Mouse (Mus musculus) heart, embryonic 10.5 days (tissue): ENCODE measurements around the gene Arid2. TPM values are rescaled to one million over a fixed set of nuclear protein-coding genes. Genes with fewer than 3 reads are reported as not detected.

Source experiments
- DNase-seq: peaks from one replicate; pipeline ENCODE4 v3.0.0-alpha.2; 2017; ENCODE audit warnings: low spot score
- H3K27ac ChIP-seq: fragments of 300-500 bp; sonication (generic); 2 replicates; pipeline ENCODE4 v1.5.1; 2016; ENCODE audit warnings: mild to moderate bottlenecking
- H3K27me3 ChIP-seq: fragments of 300-500 bp; sonication (generic); 2 replicates; pipeline ENCODE4 v1.6.1; 2016; ENCODE audit warnings: mild to moderate bottlenecking; ENCODE audit not compliant: poor library complexity, insufficient read depth, severe bottlenecking
- H3K36me3 ChIP-seq: fragments of 300-500 bp; sonication (generic); 2 replicates; pipeline ENCODE4 v1.6.1; 2016; ENCODE audit warnings: mild to moderate bottlenecking, moderate library complexity
- H3K4me1 ChIP-seq: fragments of 300-500 bp; sonication (generic); 2 replicates; pipeline ENCODE4 v1.6.1; 2016; ENCODE audit warnings: mild to moderate bottlenecking
- H3K4me3 ChIP-seq: fragments of 300-500 bp; sonication (generic); 2 replicates; pipeline ENCODE4 v1.5.1; 2016; ENCODE audit warnings: mild to moderate bottlenecking, moderate library complexity
- H3K9me3 ChIP-seq: fragments of 300-500 bp; sonication (generic); 2 replicates; pipeline ENCODE4 v1.6.1; 2016; ENCODE audit warnings: mild to moderate bottlenecking, moderate library complexity
- WGBS: fragments of 180-500 bp; shearing (Covaris S2); methylation state at CpG from one replicate; pipeline ENCODE4 v1.1.7; 2016; 5-methylcytosine and 5-hydroxymethylcytosine counted together
- polyA plus RNA-seq: library from polyadenylated mRNA; unstranded; fragments of >200 nt; fragmentation: Nextera tagmentation; extraction: Ambion mirVana; gene quantifications from 2 replicates; pipeline ENCODE4 v1.2.1, GENCODE M21; 2016

The Arid2 gene
- polyA plus RNA-seq, 1 experiment from 2014 or later = 22.0 TPM

DNA sequence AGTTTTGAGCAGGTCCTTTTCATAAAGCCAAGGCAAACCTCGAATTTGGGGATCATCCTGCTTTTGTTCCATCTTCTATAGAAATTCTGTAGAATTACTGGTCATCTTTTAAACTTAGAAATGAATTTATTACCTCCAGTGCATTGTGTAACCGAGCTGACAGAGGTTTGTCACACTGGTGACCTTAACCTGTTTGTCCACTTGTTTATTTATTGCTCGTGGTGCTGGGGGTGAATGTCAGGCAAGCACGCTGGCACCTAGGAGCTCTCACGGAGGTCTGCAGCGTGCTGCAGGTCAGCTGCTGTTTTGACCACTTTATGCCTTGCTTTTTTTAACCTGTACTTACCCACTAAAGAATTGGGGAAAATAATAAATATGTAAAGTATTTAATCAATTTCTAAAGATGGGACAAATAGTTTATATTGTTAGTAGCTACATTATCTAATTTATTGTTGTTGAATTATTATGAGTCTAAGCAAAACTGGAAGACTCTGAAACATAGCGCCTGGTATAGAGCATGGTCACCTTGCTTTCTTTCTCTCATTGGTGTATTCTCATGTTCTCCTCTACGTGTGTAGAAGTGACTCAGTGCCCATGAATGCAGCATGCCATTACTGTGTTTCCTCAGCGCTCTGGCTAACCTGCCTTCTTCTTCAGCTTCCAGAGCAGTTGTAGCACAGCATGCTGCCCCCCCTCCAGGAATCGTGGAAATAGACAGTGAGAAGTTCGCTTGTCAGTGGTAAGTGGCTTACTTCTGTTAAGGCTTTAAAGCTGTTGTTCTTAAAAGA, 79.1 kb downstream of the Arid2 start:
- H3K4me3 ChIP-seq = no peak overlapping the region
- H3K27ac ChIP-seq = no peak overlapping the region
- DNase-seq = no peak
- H3K36me3 ChIP-seq = peaks cover 88% of the 10 kb centered on the region
- no peaks in the 10 kb centered on the region for H3K9me3 ChIP-seq
- WGBS = 84% methylated on average over 11 of the region's 11 CpGs
- no peaks in the 10 kb centered on the region for H3K4me1 ChIP-seq
- H3K27me3 ChIP-seq = no peaks in the 10 kb centered on the region

GRCm38 (mm10) chr15:96371311-96371710, 84.0 kb downstream of the Arid2 start:
- no peak for DNase-seq
- Histone ChIP-seq H3K36me3 (peaks cover 71% of the 10 kb centered on the region), H3K4me1 (no peaks in the 10 kb centered on the region), H3K4me3 (no peak overlapping the region), H3K27ac (no peak overlapping the region), H3K9me3 (no peaks in the 10 kb centered on the region), H3K27me3 (no peaks in the 10 kb centered on the region)
- WGBS = 94% methylated on average over 18 of the region's 18 CpGs

DNA sequence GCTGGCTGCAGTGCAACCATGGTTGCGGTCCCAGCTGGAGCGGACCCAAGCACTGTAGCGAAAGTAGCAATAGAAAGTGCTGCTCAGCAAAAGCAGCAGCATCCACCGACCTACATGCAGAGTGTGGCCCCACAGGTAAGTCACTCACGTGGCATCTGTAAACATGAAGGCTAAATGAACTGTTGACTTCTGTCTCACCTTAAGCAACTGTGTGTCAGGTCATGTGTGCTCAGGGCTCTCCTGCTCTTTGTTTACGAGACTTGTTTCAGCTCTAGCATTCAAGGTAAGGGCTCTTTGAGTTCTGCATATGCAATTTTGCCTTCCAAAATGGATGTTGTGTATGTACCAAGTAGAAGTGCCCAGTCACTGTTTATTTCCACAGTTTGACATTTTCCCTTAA, 85.3 kb downstream of the Arid2 start:
- no peaks in the 10 kb centered on the region for H3K9me3 ChIP-seq
- no peaks in the 10 kb centered on the region for H3K27me3 ChIP-seq
- H3K36me3 ChIP-seq = peaks cover 75% of the 10 kb centered on the region
- H3K4me3 ChIP-seq = no peak overlapping the region
- no peaks in the 10 kb centered on the region for H3K4me1 ChIP-seq
- DNase-seq = no peak
- 93% methylated on average over 6 of the region's 6 CpGs for WGBS
- H3K27ac ChIP-seq = no peak overlapping the region

DNA sequence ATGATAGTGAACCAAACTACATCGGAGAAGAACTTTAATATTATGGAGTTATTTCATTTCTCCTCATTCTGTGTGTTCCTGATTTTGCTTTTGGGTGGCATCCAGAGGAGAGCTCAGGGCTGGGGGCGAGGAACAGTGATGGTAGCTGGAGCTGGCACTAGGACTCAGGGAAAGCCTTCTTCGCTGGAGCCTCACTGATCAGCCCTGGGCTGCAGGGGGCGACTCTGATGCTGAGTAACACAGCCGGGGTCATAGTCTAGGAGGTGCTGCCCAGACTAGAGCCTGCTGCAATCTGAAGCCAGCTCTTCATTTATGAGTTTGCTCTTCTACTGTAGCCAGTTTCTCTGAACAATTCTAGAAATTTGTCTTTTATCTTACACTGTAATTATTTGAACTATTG, 85.8 kb downstream of the Arid2 start:
- no peak for DNase-seq
- Histone ChIP-seq H3K4me3 (no peak overlapping the region), H3K27me3 (no peaks in the 10 kb centered on the region), H3K36me3 (peaks cover 72% of the 10 kb centered on the region), H3K9me3 (no peaks in the 10 kb centered on the region), H3K4me1 (no peaks in the 10 kb centered on the region), H3K27ac (no peak overlapping the region)
- 88% methylated on average over 5 of the region's 5 CpGs for WGBS

- no peak for DNase-seq
- WGBS = 94% methylated on average over 2 of the region's 2 CpGs
- Histone ChIP-seq H3K27ac (no peak overlapping the region), H3K36me3 (peaks cover 60% of the 10 kb centered on the region), H3K4me3 (no peak overlapping the region), H3K27me3 (no peaks in the 10 kb centered on the region), H3K9me3 (no peaks in the 10 kb centered on the region), H3K4me1 (no peaks in the 10 kb centered on the region)
Observed at GRCm38 (mm10) chr15:96376214-96376613, 88.9 kb downstream of the Arid2 start.

DNA sequence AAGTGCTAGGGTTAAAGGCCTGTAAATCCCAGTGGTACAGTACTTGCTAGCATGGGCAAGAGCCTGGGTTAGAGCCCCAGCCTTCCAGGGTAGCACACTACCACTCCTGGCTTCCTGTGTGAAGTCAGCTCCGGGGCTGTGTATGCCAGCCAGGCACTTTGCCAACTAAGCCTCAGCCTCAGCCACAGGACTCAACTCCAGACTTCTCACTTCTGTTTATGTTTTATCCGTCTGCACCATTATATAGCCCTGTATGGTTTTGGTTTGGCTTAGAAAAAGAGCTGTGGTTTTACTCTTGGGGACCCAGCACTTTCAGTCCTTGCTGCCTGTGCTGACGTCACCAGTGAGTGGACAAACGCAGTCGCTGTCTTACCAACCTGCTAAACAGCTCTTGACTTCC, 89.9 kb downstream of the Arid2 start:
- no peaks in the 10 kb centered on the region for H3K27me3 ChIP-seq
- H3K4me1 ChIP-seq = no peaks in the 10 kb centered on the region
- WGBS = 89% methylated on average over 5 of the region's 5 CpGs
- no peak for DNase-seq
- H3K9me3 ChIP-seq = no peaks in the 10 kb centered on the region
- no peak overlapping the region for H3K4me3 ChIP-seq
- no peak overlapping the region for H3K27ac ChIP-seq
- H3K36me3 ChIP-seq = peaks cover 58% of the 10 kb centered on the region

DNA sequence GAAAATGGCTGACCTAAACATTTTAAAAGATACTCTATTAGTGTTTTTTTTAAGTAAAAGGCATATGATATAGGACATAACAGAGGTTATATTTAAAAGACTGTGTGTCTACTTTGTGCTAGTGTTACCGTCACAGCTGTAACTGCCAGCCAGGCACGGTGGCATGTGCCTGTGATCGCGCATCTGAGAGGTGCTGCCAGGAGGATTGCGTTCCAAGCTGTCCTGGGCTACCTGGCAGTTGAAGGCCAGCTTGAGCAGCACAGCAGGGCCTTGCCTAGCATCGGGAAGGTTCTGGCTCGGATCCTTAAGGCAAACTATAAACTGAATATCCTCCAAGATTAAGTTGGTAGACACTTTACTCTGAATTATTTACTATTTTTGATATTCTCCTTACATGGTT, 90.4 kb downstream of the Arid2 start:
- Histone ChIP-seq H3K9me3 (no peaks in the 10 kb centered on the region), H3K4me3 (no peak overlapping the region), H3K36me3 (peaks cover 58% of the 10 kb centered on the region), H3K27ac (no peak overlapping the region), H3K4me1 (no peaks in the 10 kb centered on the region), H3K27me3 (no peaks in the 10 kb centered on the region)
- DNase-seq = no peak
- 93% methylated on average over 7 of the region's 7 CpGs for WGBS

- H3K36me3 ChIP-seq = peaks cover 68% of the 10 kb centered on the region
Observed at GRCm38 (mm10) chr15:96382223-96382622, 94.9 kb downstream of the Arid2 start.

DNA sequence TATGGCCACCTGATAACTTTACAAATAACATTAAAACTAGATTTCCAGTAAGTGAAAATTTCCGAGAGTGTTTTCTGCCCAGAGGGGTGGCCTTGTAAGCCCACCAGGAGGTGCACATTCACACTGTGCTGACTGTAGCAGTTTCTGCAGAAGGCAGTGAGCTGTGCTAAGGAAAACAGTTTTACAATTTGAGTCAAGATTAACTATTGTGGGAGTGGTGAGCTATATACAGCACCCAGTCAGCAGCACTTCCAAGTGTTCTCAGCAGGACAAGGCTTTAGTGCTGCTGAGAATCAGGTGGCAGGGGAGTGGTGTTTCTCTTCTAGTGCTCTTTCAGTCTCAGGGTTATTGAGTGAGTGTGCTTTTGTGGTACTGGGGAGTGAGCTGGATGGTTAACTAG, 101.2 kb downstream of the Arid2 start:
- WGBS = 72% methylated on average over 1 of the region's 1 CpGs
- Histone ChIP-seq H3K4me1 (peaks cover 10% of the 10 kb centered on the region; the same call in 1 of the 2 replicates), H3K4me3 (no peak overlapping the region), H3K9me3 (no peaks in the 10 kb centered on the region), H3K27me3 (no peaks in the 10 kb centered on the region), H3K27ac (no peak overlapping the region), H3K36me3 (peaks cover 59% of the 10 kb centered on the region)
- no peak for DNase-seq

More at GRCm38 (mm10) chr15:96382223-96382622, 94.9 kb downstream of the Arid2 start:
- DNase-seq = no peak
- Histone ChIP-seq H3K4me1 (no peaks in the 10 kb centered on the region), H3K4me3 (no peak overlapping the region), H3K9me3 (no peaks in the 10 kb centered on the region), H3K27me3 (no peaks in the 10 kb centered on the region), H3K27ac (no peak overlapping the region)
- WGBS = 87% methylated on average over 11 of the region's 11 CpGs

DNA sequence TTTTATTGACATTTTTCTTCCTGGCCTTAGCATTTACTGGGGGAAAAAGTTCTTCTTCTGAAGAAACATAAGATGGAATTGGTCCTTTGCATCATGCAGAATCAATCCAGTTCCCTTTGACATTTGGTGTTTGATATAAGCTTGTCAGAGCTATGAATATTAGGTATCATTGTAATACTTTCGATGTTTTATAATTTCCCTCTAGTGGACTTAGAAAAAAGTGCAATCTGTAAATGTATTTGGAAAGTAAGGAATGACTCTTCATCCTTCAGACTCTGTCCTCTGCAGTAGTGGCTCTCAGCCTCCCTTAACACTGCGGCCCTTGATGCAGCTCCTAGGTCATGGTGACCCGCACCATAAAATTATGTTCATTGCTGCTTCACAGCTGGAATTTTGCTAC, 105.6 kb downstream of the Arid2 start:
- 93% methylated on average over 3 of the region's 3 CpGs for WGBS
- no peak for DNase-seq
- no peaks in the 10 kb centered on the region for H3K9me3 ChIP-seq
- H3K36me3 ChIP-seq = peaks cover 79% of the 10 kb centered on the region
- no peak overlapping the region for H3K4me3 ChIP-seq
- no peak overlapping the region for H3K27ac ChIP-seq
- peaks cover 10% of the 10 kb centered on the region; the same call in 1 of the 2 replicates for H3K4me1 ChIP-seq
- H3K27me3 ChIP-seq = no peaks in the 10 kb centered on the region

GRCm38 (mm10) chr15:96395071-96395470, 107.8 kb downstream of the Arid2 start:
- peaks cover 78% of the 10 kb centered on the region for H3K36me3 ChIP-seq
- H3K27ac ChIP-seq = no peak overlapping the region
- H3K9me3 ChIP-seq = no peaks in the 10 kb centered on the region
- H3K4me3 ChIP-seq = no peak overlapping the region
- WGBS = 98% methylated on average over 6 of the region's 6 CpGs
- H3K4me1 ChIP-seq = no peaks in the 10 kb centered on the region
- no peak for DNase-seq
- no peaks in the 10 kb centered on the region for H3K27me3 ChIP-seq

- H3K4me3 ChIP-seq = no peak overlapping the region
- DNase-seq = no peak
- WGBS = 91% methylated on average over 8 of the region's 8 CpGs
- H3K36me3 ChIP-seq = peaks cover 67% of the 10 kb centered on the region
- H3K4me1 ChIP-seq = no peaks in the 10 kb centered on the region
- H3K27ac ChIP-seq = no peak overlapping the region
- H3K9me3 ChIP-seq = no peaks in the 10 kb centered on the region
- no peaks in the 10 kb centered on the region for H3K27me3 ChIP-seq
Observed at GRCm38 (mm10) chr15:96396641-96397344, 109.5 kb downstream of the Arid2 start.

GRCm38 (mm10) chr15:96398333-96398732, 111.0 kb downstream of the Arid2 start:
- DNase-seq = no peak
- peaks cover 63% of the 10 kb centered on the region for H3K36me3 ChIP-seq
- H3K4me3 ChIP-seq = no peak overlapping the region
- no peak overlapping the region for H3K27ac ChIP-seq
- no peaks in the 10 kb centered on the region for H3K4me1 ChIP-seq
- H3K27me3 ChIP-seq = no peaks in the 10 kb centered on the region
- WGBS = 93% methylated on average over 10 of the region's 10 CpGs
- no peaks in the 10 kb centered on the region for H3K9me3 ChIP-seq
